Mouse (Mus musculus) layer of hippocampus, adult 2 months (tissue): ENCODE measurements around the gene Ndufb10. TPM values are rescaled to one million over a fixed set of nuclear protein-coding genes. Genes with fewer than 3 reads are reported as not detected.
A peak's percentile ranks its signal among the peaks of the same experiment; 100 is the strongest.

ENCODE experiments used
- DNase-seq, 2 experiments: peaks; one replicate each; pipeline ENCODE4 v3.0.0; 2022; ENCODE audit warnings: low spot score in 2 of 2
- H3K27ac ChIP-seq: fragments of 200-600 bp; 2 replicates; pipeline ENCODE4 v1.8.1; 2022
- H3K4me3 ChIP-seq: fragments of 200-600 bp; 2 replicates; pipeline ENCODE4 v1.8.1; 2022; ENCODE audit warnings: mild to moderate bottlenecking
- CTCF ChIP-seq: fragments of 200-600 bp; conservative IDR thresholded peaks from 2 replicates; pipeline ENCODE4 v1.8.1; 2022; ENCODE audit warnings: antibody characterized with exemption, mild to moderate bottlenecking, moderate library complexity
- total RNA-seq, 2 experiments: library from RNA; stranded (reverse); gene quantifications; 2 replicates each; pipeline ENCODE4 v1.2.3; 2021

The Ndufb10 gene
- total RNA-seq, 2 experiments from 2014 or later: 210 to 227 TPM

DNA sequence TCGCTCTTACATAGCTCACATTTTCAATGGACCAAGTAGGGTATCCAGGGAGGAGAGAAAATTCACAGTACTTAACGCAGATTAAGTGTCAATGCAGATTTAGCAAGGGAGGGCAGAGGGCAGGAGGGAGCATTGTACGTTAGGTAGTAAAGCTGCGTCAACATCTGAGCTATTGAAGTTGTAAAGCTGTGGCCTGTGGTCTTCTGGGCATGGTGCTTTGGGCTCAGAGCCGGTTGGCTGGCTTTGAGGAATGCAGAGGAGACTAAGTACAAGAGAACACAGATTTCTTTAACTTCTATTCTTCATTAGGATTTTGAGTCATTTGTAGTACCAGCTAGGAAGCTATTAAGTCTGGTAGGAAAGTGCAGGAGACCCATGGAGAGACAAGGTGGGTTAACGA lies 8.7 kb downstream of the Ndufb10 start:
- Histone ChIP-seq H3K27ac (no peak overlapping the region), H3K4me3 (no peak overlapping the region)
- no peak for DNase-seq
- TF ChIP-seq CTCF: no peak

DNA sequence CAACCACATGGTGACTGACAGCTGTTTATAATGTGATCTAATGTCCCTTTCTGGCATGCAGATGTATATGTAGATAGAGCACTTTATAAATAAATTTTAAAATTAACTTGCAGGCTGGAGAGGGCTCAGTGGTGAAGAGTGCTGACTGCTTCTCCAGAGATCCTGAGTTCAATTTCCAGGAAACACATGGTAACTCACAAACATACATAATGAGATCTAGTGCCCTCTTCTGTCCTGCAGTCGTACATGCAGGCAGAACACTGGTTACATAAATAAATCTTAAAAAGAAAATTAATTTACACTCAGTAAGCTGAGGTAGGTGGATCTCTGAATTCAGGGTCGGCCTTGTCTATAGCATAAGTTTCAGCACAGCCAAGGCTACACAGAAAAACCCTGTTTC lies 15.6 kb downstream of the Ndufb10 start:
- Histone ChIP-seq H3K27ac (no peak overlapping the region), H3K4me3 (no peak overlapping the region)
- DNase-seq: no peak

DNA sequence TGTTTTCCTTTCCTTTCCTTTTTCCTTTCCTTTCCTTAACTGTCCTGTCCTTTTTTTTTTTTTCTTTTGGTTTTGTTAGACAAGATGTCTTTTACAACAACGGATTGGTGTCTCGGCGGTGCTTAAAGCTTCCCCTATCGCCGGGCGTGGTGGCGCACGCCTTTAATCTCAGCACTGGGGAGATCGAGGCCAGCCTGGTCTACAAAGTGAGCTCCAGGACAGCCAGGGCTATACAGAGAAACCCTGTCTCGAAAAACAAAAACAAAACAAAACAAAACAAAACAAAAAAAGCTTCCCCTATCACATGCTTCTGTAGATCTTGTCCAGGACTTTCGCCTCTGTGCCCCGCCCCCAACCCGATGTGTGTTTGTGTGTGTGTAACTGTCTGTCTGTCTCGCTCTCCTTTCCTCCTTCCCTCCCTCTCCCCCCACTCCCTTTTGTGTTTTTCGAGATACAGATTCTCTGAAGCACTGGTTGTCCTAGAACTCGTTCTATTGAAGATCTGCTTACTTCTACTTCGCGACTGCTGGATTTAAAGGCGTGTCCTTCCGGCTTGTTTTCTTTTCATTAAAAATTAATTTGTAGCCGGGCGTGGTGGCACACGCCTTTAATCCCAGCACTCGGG lies 16.4 kb downstream of the Ndufb10 start:
- no peak for DNase-seq

More for the DNA sequence above, 15.6 kb downstream of the Ndufb10 start:
- peak; percentile 78 for TF ChIP-seq CTCF

DNA sequence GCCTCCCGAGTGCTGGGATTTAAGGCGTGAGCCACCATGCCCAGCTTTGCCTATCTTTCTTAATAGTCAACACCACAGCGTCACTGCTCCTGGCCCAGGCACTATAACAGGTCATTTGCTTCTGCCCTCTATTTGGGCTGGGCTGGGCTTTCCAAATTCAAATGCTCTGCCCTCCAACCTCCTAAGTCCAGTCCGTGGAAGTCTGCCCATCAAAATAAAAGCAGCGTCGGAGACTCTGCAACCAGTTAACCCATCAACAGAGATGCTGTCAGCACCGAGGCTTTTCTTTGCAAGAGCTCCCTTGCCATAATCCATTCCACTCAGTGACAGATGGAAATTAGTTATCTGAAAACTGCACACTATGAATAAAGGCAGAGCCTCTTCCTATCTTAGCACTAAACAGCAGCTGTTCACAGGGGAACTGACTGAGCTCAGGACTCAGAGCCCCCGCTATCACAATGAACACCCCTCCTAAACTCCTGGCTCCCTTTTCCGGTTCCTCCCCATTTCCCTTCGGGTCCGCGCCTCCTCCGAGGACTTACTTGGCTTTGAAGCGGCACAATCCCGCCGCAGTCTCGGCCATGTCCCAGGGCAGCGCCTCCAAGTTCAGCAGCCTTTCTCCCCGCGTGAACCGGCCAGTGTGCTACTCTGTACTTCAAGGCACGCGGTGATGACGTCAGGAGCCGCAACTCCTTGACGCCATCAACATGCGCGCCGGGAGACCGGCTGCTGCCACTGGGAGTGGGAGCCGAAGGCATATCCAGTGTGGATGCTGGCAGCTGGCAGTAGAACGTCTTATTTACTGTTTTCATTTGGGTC lies 17.1 kb downstream of the Ndufb10 start, which contains the start of gene Tbl3:
Tbl3 (minus strand) TSS at position 679 of the 819 bp plus-strand sequence.
- Histone ChIP-seq H3K4me3 (peak within 1 kb of the TSS; percentile 92), H3K27ac (peak within 1 kb of the TSS; percentile 85)
- no peak for TF ChIP-seq CTCF
- DNase-seq: peak; percentile 92 to 97

More for the DNA sequence above, 16.4 kb downstream of the Ndufb10 start:
- TF ChIP-seq CTCF: no peak
- Histone ChIP-seq H3K4me3 (peak overlapping the region; percentile 92), H3K27ac (peak overlapping the region; percentile 85)

DNA sequence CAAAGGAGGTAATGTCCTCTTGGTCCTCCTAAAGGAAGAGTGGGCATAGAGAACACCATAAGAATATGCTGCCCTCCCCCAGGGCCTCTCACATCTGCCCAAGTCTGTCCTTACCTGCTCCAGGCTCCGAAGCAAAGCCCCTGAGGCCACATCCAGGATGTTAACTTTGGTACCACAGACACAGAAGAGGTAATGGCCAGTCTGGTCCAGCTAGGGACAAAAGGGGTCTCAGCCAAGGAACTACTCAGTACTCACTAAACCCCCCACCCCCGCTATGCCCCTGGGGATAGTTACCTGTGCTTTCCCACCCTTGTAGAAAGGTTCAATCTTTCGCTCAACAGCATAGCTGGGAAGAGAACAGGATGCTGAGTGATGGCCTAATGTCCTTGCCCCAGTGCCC lies 18.5 kb downstream of the Ndufb10 start:
- Histone ChIP-seq H3K27ac (no peak overlapping the region), H3K4me3 (no peak overlapping the region)
- DNase-seq: no peak
- no peak for TF ChIP-seq CTCF

DNA sequence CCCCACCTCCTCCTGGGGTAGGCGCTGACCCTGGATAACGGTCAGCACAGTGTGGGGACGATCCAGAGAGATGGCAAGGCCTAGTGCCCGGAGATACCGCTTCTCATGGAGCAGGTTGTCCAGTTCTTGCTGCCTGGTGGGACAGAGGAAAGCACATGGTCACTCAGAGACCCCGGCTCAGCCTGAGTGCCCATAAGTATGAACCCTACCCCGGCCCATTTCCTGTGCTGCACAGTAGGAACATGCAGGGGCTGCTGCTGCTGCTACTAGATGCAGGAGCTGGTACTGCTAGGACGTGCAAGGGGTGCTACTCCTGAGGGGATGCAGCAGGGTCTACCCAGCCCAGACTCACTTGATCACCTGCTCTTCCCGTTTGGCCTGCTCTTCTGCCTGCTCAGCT lies 23.0 kb downstream of the Ndufb10 start:
- no peak for DNase-seq
- Histone ChIP-seq H3K4me3 (no peak overlapping the region), H3K27ac (no peak overlapping the region)
- no peak for TF ChIP-seq CTCF

DNA sequence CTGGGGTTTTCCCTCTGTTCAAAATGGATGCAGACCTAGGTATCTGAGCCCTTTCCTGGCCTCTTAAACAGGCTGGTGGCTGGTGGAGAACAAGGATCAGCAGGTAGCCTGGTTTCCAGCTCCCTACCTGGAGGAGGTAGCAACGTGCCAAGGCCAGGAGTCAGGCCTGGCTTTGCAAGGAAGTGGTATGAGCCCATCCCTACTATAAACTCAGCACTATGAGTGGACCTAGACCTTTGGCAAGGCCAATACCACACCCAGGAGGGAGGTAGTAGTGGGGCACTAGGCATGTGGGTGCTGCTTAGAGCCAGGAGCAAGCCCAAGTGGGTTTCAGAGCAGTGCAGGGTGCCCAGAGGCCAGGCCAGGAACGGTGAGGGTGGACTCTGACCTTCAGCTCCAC lies 24.8 kb downstream of the Ndufb10 start:
- Histone ChIP-seq H3K27ac (no peak overlapping the region), H3K4me3 (no peak overlapping the region)
- DNase-seq: no peak
- TF ChIP-seq CTCF: no peak

DNA sequence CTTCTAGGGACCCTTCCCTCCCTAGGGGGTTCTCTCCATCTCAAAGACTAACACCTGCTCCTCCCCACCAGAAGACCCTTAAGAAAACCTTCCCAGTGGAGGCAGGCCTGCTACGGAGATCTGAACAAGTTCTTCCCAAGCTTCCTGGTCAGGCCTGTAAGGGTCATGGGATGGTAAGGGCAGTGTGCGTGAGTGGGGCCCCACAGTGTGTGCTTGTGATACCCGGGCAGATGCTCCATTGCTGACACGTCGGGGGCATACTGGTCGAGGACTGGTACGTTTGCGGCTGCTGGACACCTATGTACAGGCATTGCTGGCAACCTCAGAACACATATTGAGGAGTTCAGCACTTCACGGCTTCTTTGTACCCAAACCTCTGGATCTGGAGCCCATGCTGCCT lies 25.6 kb downstream of the Ndufb10 start:
- no peak for DNase-seq

DNA sequence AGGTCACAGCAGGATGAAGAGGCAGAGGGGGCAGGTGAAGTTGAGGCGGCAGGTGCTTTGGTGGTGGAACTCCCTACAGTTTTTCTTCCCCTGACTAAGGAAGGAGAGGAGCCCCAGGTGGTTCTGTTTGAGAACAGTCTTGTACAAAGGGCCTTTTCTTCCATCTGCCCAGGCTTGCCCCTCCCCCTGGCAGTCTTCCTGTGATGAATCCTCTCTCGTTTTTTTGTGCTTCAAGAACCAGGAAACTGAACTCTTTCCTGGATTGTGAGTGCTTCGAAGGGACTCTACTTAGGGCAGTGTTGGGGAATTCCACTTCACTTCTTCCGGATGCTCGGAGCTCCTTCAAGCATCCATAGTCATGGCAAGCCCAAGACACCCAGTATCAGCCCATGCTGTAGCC lies 26.3 kb downstream of the Ndufb10 start:
- Histone ChIP-seq H3K4me3 (no peak overlapping the region), H3K27ac (no peak overlapping the region)
- no peak for DNase-seq
- TF ChIP-seq CTCF: no peak

More for the DNA sequence above, 25.6 kb downstream of the Ndufb10 start:
- TF ChIP-seq CTCF: no peak
- Histone ChIP-seq H3K27ac (no peak overlapping the region), H3K4me3 (no peak overlapping the region)

DNA sequence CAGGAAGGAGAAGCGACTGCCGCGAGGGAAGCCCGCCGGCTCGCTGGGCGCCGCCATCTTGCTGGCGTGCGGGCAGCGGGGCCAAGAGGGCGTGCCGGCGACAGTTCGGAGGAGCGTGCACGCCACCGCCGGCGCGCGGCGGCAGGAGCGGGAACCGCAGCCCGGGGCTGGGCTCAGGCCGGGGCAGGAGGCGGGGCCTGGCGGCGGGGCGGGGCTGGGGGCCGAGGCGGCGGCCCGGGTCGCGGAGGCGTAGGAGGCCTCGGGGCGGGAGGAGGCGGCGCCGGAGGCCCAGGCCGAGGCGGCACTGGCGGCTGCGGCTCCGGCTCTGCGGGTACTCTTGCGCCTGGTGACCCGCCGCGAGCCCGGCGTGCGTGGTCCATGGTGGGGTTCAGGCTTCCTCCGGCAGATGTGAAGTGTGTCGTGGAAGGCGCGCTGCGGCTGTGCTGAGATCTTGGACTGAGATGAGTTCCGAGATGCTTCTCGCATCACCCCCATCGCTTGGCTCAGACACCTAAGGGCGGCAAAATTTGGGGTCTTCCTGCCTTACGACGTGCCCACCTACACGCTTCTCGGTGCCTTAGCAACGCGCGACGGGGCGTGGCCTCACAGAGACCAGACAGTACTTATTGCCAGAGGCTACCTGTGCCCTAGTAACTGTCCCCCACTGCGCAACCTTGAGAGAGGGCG lies 28.1 kb downstream of the Ndufb10 start, which contains the start of the genes Gfer and Noxo1:
Gfer (minus strand) TSS at position 146 of the 687 bp plus-strand sequence.
Noxo1 (plus strand) TSS at position 224 of the 687 bp plus-strand sequence.
- peak; percentile 56 for TF ChIP-seq CTCF
- peak within 1 kb of the TSS; percentile 81 for H3K4me3 ChIP-seq
- peak; percentile 74 to 77 for DNase-seq
- H3K27ac ChIP-seq: peak within 1 kb of the TSS; percentile 92

DNA sequence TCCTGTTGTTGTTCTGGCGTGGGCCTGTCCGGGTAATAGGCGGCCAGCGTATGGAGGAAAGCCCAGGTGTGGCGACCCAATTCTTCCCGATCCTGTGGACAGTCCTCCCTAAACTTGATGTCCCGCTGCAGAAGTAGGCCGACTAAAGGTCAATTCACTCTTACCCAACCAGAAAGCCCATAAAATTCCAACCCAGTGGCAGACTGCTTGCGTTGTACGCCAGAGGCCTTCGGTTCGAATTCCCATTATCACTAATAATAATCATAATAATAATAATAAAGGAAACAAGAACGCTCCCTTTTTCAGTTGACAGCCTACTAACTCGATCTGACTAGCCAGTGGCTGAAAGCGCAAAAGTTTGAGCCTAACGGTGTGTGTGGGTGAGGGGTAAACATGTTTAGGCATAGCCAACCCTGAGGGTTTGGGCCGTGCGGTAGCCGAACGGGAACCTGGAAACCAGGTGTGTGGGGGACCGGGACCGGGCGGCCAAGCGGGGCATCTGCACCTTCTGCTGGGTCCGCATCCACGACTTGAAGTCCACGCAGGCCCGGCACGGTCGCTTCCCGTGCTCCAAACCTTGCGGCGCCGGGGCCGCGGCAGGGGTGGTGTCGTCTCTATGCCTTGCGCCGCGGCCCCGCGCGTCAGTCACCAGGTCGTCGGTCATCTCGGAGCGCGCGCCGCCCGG lies 28.8 kb downstream of the Ndufb10 start:
- peak overlapping the region; percentile 81 for H3K4me3 ChIP-seq
- peak overlapping the region; percentile 88 for H3K27ac ChIP-seq
- TF ChIP-seq CTCF: no peak
- no peak for DNase-seq

DNA sequence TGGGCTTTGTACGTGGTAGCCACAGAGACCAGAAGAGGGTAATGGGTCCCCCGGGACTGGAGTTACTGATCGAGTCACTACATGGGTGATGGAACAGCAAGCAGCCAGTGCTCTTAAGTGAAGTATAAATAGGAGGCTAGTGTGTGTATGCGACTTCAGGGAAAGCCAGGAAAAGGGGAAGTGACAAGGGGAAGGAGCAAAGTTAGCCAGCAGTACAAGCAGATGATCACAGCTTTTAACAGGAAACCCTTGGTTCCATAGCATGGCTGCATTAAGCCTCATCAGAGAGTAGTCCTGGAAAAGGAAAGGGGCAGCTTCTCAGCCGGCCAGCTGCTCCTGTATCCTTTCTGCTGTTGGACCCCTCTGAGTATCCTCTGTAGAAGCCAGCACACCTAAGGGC lies 31.9 kb downstream of the Ndufb10 start:
- no peak for TF ChIP-seq CTCF
- no peak for DNase-seq
- H3K4me3 ChIP-seq: no peak overlapping the region

More for the DNA sequence above, 31.9 kb downstream of the Ndufb10 start:
- no peak overlapping the region for H3K27ac ChIP-seq
